ENCODE assay signal across 10 mouse cellular contexts in the genomic region with DNA sequence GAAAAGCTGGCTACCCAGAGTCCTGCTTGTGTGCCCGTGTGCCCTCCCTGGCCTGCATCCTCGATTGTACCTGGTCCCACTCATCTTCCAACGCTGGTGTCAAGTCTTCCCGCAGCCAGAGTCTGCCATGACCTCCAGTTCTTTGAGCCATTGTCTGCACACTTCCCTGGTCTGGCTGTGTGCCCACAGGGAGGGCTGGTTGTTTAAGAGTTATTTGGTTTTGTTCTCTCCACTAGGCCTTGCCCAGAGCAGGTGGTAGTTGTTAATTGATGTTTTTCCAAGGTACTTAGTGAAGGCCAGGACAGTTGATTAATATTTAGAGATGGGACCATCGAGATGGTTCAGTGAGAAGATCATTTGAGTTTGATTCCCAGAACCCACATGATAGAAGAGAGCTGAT. TPM values are rescaled to one million over a fixed set of nuclear protein-coding genes. Genes with fewer than 3 reads are reported as not detected.
DNase-seq lines count a peak whose midpoint lies in the region; ATAC-seq and TF ChIP-seq lines count a peak whose summit lies in the region.
"Had no signal": no experiment of that assay in that cellular context is flagged by ENCODE, and none has a peak within 500 bp of the region (broad histone marks: within the 10 kb centered on the region; RNA-seq: fewer than 3 reads in every experiment).

No protein-coding gene starts in this region.

- peak overlapping the region; percentile 87 for H3K27ac ChIP-seq in gastrocnemius, adult 2 months
- H3K27ac ChIP-seq in layer of hippocampus, adult 2 months, result peak overlapping the region; percentile 57; the same call in 1 of the 2 replicates
- peak overlapping the region; percentile 84; the same call in 1 of the 2 replicates for H3K27ac ChIP-seq in embryonic facial prominence, embryonic 14.5 days (replicated peaks; ENCODE audit: low read depth, low read length)
- H3K27ac ChIP-seq in midbrain, embryonic 15.5 days, result peak overlapping the region; percentile 50; the same call in 1 of the 2 replicates

- 71% methylated on average over 5 of the region's 5 CpGs for WGBS in embryonic facial prominence, embryonic 14.5 days
- 56% methylated on average over 5 of the region's 5 CpGs for WGBS in midbrain, embryonic 15.5 days

- no peak for ATAC-seq in embryonic facial prominence, embryonic 14.5 days (ENCODE audit: low read depth)
- ATAC-seq in midbrain, embryonic 15.5 days (replicated peaks), result no peak

- no peaks in the 10 kb centered on the region for H3K9me3 ChIP-seq in embryonic facial prominence, embryonic 14.5 days (ENCODE audit: control insufficient read depth, low read length)
- H3K9me3 ChIP-seq in midbrain, embryonic 15.5 days, result no peaks in the 10 kb centered on the region

- DNase-seq in gastrocnemius, adult 2 months, result no peak
- DNase-seq in gastrocnemius, postnatal 36 days, result no peak
- no peak for DNase-seq in layer of hippocampus, adult 2 months (ENCODE audit: low spot score in 2 of 2)
- DNase-seq in layer of hippocampus, postnatal 14 days (ENCODE audit: low spot score in 2 of 2), result no peak
- DNase-seq in embryonic facial prominence, embryonic 14.5 days (ENCODE audit: low spot score), result no peak
- no peak for DNase-seq in right cerebral cortex, postnatal 25 days
- DNase-seq in embryo, embryonic 11 days, result no peak
- DNase-seq: cerebellum, adult 9-11 months; right cerebral cortex, postnatal 14 days had no signal

- H3K4me1 ChIP-seq in embryonic facial prominence, embryonic 14.5 days (ENCODE audit: control insufficient read depth, insufficient read depth, low read length), result peaks cover 64% of the 10 kb centered on the region
- H3K4me1 ChIP-seq in midbrain, embryonic 15.5 days, result peaks cover 15% of the 10 kb centered on the region

- TF ChIP-seq CTCF in gastrocnemius, adult 2 months (IDR thresholded peaks at IDR 0.05), result no peak
- no peak for TF ChIP-seq CTCF in layer of hippocampus, adult 2 months (conservative IDR thresholded peaks at IDR 0.05)

- intact Hi-C loops in gastrocnemius, adult 2 months (cut with DNase I), result no loop called here
- intact Hi-C loops in gastrocnemius, postnatal 36 days (cut with DNase I), result loop anchor here (10.0 kb wide), 1 partner anchor 49 kb away; no protein-coding TSS in a partner anchor

- H3K4me3 ChIP-seq in gastrocnemius, adult 2 months, result no peak overlapping the region
- H3K4me3 ChIP-seq in layer of hippocampus, adult 2 months, result no peak overlapping the region
- no peak overlapping the region for H3K4me3 ChIP-seq in embryonic facial prominence, embryonic 14.5 days (ENCODE audit: low read depth, low read length)
- H3K4me3 ChIP-seq in midbrain, embryonic 15.5 days, result no peak overlapping the region

- no peak overlapping the region for H3K9ac ChIP-seq in embryonic facial prominence, embryonic 14.5 days (ENCODE audit: low read depth, low read length)
- no peak overlapping the region for H3K9ac ChIP-seq in midbrain, embryonic 15.5 days

- H3K4me2 ChIP-seq in embryonic facial prominence, embryonic 14.5 days (ENCODE audit: low read depth, low read length), result no peak overlapping the region
- no peak overlapping the region for H3K4me2 ChIP-seq in midbrain, embryonic 15.5 days

- H3K27me3 ChIP-seq in embryonic facial prominence, embryonic 14.5 days (replicated peaks; ENCODE audit: control insufficient read depth, insufficient read depth, low read length), result no peaks in the 10 kb centered on the region
- H3K27me3 ChIP-seq in midbrain, embryonic 15.5 days (replicated peaks), result no peaks in the 10 kb centered on the region

- H3K36me3 ChIP-seq in embryonic facial prominence, embryonic 14.5 days (ENCODE audit: control insufficient read depth, insufficient read depth, low read length), result peaks cover 13% of the 10 kb centered on the region; the same call in 1 of the 2 replicates
- no peaks in the 10 kb centered on the region for H3K36me3 ChIP-seq in midbrain, embryonic 15.5 days (replicated peaks)

RNA-seq across cellular contexts. Expression of gene Itgb5, which starts 54.7 kb away (rescaled TPM):
- total RNA-seq in gastrocnemius, adult 2 months (2021), result 10 to 100 TPM; 73.9 to 88.3 TPM
- 10 to 100 TPM; 47.5 to 51.9 TPM for total RNA-seq in gastrocnemius, postnatal 36 days (2021)
- total RNA-seq in layer of hippocampus, adult 2 months (2021), result 10 to 100 TPM; 40.2 to 40.5 TPM
- 10 to 100 TPM; 35.0 to 36.5 TPM for total RNA-seq in layer of hippocampus, postnatal 14 days (2021)
- 116 and 121 TPM in 2 replicates for polyA plus RNA-seq in embryonic facial prominence, embryonic 14.5 days (2014; fragmentation: Nextera tagmentation; extraction: Ambion mirVana)
- 24.1 and 24.6 TPM in 2 replicates for polyA plus RNA-seq in midbrain, embryonic 15.5 days (2015; fragmentation: Nextera tagmentation; extraction: Ambion mirVana)
